12 mouse cellular contexts compared by ENCODE assay signal in the genomic region with DNA sequence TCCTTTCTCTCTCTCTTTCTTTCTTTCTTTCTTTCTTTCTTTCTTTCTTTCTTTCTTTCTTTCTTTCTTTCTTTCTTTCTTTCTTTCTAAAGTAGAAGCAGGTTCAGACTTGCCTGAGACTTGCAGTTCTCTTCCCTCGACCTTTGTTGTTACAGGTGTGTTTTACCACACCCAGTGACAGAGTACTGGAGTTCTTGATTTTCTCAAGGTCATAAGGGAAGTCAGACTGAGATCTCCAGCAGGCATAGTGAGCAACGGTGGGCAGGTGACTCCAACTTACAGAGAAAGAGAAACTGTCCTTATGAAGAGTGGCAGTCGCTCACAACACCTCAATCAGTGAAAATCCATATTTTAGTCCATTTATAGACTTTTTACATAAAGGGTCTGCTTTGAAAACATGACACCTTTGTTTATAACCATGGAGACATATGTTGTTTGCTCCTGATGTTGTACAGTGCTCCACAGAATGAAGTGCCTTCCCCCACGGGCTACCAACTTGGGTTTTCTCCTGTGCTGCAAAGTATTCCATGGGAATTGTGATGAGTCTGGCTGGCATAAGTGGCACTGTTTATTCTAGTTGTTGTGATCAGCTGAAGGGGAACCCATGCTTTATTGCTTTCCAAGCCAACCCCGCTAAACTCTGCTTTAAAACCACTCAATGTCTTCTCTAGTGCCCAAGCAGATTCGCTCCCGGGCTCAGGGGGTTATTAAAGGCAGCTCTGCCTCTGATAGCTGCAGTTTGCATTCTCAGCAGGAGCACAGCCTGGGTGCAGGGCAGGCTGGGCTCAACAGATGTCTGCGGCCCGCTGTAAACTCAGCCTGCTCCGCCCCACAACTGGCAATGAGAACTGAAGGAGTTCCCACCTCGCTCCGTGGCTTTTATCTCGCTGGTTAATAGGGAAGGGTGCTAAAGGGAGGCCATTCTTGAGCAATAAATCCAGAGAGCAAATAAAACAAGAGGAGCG.
DNase-seq lines count a peak whose midpoint lies in the region; ATAC-seq lines count a peak whose summit lies in the region.
"Had no signal": no experiment of that assay in that cellular context is flagged by ENCODE, and none has a peak within 500 bp of the region (broad histone marks: within the 10 kb centered on the region; RNA-seq: fewer than 3 reads in every experiment).

No protein-coding gene starts in this region.

- WGBS in heart, embryonic 10.5 days: 18% methylated on average over 14 of the region's 14 CpGs
- WGBS in neural tube, embryonic 15.5 days: 16% methylated on average over 14 of the region's 14 CpGs
- WGBS in intestine, embryonic 15.5 days: 15% methylated on average over 14 of the region's 14 CpGs

- no peak overlapping the region for H3K4me3 ChIP-seq in heart, embryonic 10.5 days
- no peak overlapping the region for H3K4me3 ChIP-seq in neural tube, embryonic 15.5 days (replicated peaks)
- H3K4me3 ChIP-seq in intestine, embryonic 15.5 days (replicated peaks): no peak overlapping the region
- H3K4me3 ChIP-seq: liver, embryonic 15.5 days; myocyte had no signal

- no peak for DNase-seq in heart, embryonic 10.5 days (ENCODE audit: low spot score)
- DNase-seq in heart, adult 9 months (ENCODE audit: low spot score in 2 of 2): no peak
- DNase-seq in neural tube, embryonic 10.5 days (ENCODE audit: extremely low spot score, low spot score): peak; percentile 22
- peak; percentile 31 for DNase-seq in yolk sac, embryonic 10.5 days (ENCODE audit: low spot score)
- no peak for DNase-seq in spleen, postnatal 36 days (ENCODE audit: low spot score in 2 of 2)
- DNase-seq: adrenal gland, postnatal 14 days; cerebellum, postnatal 14 days had no signal

- H3K27ac ChIP-seq in heart, embryonic 10.5 days: peak overlapping the region; percentile 60
- no peak overlapping the region for H3K27ac ChIP-seq in neural tube, embryonic 15.5 days (replicated peaks)
- peak overlapping the region; percentile 54; the same call in 1 of the 2 replicates for H3K27ac ChIP-seq in intestine, embryonic 15.5 days
- H3K27ac ChIP-seq: liver, embryonic 15.5 days had no signal

- H3K9ac ChIP-seq in neural tube, embryonic 15.5 days (replicated peaks): no peak overlapping the region
- H3K9ac ChIP-seq in intestine, embryonic 15.5 days: no peak overlapping the region
- H3K9ac ChIP-seq: liver, embryonic 15.5 days had no signal

- no peaks in the 10 kb centered on the region for H3K36me3 ChIP-seq in heart, embryonic 10.5 days
- no peaks in the 10 kb centered on the region for H3K36me3 ChIP-seq in neural tube, embryonic 15.5 days
- H3K36me3 ChIP-seq in intestine, embryonic 15.5 days: no peaks in the 10 kb centered on the region
- H3K36me3 ChIP-seq: liver, embryonic 15.5 days had no signal

- no peak overlapping the region for H3K4me2 ChIP-seq in neural tube, embryonic 15.5 days
- H3K4me2 ChIP-seq in intestine, embryonic 15.5 days (replicated peaks): peak overlapping the region; percentile 12; the same call in 1 of the 2 replicates
- H3K4me2 ChIP-seq: liver, embryonic 15.5 days had no signal

- H3K9me3 ChIP-seq in heart, embryonic 10.5 days: no peaks in the 10 kb centered on the region
- H3K9me3 ChIP-seq in neural tube, embryonic 15.5 days (replicated peaks): no peaks in the 10 kb centered on the region
- no peaks in the 10 kb centered on the region for H3K9me3 ChIP-seq in intestine, embryonic 15.5 days
- H3K9me3 ChIP-seq: liver, embryonic 15.5 days had no signal

- peaks cover 31% of the 10 kb centered on the region for H3K4me1 ChIP-seq in heart, embryonic 10.5 days
- peaks cover 5% of the 10 kb centered on the region; the same call in 1 of the 2 replicates for H3K4me1 ChIP-seq in neural tube, embryonic 15.5 days
- peaks cover 12% of the 10 kb centered on the region; the same call in 1 of the 2 replicates for H3K4me1 ChIP-seq in intestine, embryonic 15.5 days (replicated peaks)
- H3K4me1 ChIP-seq: liver, embryonic 15.5 days had no signal

- no peak for ATAC-seq in neural tube, embryonic 15.5 days (ENCODE audit: low FRiP score)
- ATAC-seq in intestine, embryonic 15.5 days: peak; percentile 91
- ATAC-seq in CD4-positive, CD25-positive, alpha-beta regulatory T cell, adult 4 months: no peak

- no peaks in the 10 kb centered on the region for H3K27me3 ChIP-seq in heart, embryonic 10.5 days (ENCODE audit: insufficient read depth, poor library complexity, severe bottlenecking)
- H3K27me3 ChIP-seq in neural tube, embryonic 15.5 days (replicated peaks): no peaks in the 10 kb centered on the region
- no peaks in the 10 kb centered on the region for H3K27me3 ChIP-seq in intestine, embryonic 15.5 days (replicated peaks)
- H3K27me3 ChIP-seq: liver, embryonic 15.5 days had no signal

Comparison
In these comparisons a context has a peak if more than half of its experiments do, and no peak if none do; other contexts are left out.
1. DNase-seq: peak in neural tube, embryonic 10.5 days (single experiment) and yolk sac, embryonic 10.5 days (single experiment); none in heart, embryonic 10.5 days (single experiment), heart, adult 9 months (0 of 2) and spleen, postnatal 36 days (0 of 2).